Mouse (Mus musculus): Measurements from ENCODE around the gene Manba.

The Manba gene

GRCm38 (mm10) chr3:135581606-135582117, 96.3 kb downstream of the Manba start:
- peak; percentile 73 for DNase-seq (ENCODE audit: low spot score)

- no peak for DNase-seq (ENCODE audit: low spot score)
Measured at GRCm38 (mm10) chr3:135582246-135582645, 96.8 kb downstream of the Manba start.

DNA sequence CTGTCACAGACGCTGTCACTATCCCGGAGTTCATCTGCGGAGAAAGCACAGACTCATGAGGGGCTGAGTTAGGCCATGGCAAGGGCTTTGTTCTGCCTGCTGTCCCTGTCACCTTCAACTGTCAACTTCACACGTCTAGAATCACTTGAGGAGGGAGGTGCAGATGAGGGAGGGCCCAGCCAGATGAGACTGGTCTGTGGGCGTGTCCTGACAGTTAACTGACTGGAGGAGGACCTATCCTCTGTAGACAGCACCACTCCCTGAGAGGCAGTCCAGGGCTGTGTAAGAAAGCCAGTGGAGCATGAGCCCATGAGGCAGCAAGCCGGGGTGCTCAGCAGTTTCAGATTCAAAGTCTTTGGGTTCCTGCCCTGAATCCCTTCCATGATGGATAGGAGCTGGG, 100.1 kb downstream of the Manba start:
- no peak for DNase-seq (ENCODE audit: low spot score)

GRCm38 (mm10) chr3:135586060-135586459, 100.6 kb downstream of the Manba start:
- DNase-seq (ENCODE audit: low spot score): no peak

- no peak for DNase-seq (ENCODE audit: low spot score)
Measured at GRCm38 (mm10) chr3:135586471-135586880, 101.1 kb downstream of the Manba start.

- no peak for DNase-seq (ENCODE audit: low spot score)
Measured at GRCm38 (mm10) chr3:135590471-135590870, 105.1 kb downstream of the Manba start.

GRCm38 (mm10) chr3:135591376-135591775, 106.0 kb downstream of the Manba start:
- DNase-seq (ENCODE audit: low spot score): no peak

GRCm38 (mm10) chr3:135592011-135592410, 106.6 kb downstream of the Manba start:
- DNase-seq (ENCODE audit: low spot score): no peak

DNA sequence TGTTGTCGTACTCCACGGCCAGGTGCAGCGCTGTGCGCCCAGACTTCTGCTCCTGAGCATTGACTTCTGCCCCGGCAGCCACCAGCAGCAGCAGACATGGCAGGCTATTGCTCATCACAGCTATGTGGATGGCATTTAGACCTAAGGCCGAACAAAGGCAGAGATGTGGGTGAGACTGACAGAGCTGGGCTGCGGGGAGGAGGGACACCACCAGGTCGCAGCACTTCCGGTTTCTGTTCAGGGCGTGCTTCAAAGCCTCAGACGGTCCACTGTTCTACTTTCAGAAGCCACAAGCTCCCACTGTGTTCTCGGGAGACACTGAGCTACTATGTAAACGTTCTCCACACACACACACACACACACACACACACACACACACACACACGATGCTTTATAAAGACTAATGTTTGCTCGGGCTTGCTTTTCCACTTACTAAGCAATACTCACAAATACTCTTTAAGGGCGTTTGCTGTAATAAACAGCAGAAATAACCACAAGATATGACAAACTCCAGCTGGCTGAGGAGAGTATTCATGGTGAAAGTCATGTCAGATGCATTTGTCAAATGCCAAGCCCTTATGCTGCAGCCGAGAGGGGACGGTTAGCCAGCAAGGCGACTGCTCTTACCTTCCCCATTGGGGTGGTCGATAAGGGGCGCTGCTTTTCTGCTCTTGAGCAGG, 109.0 kb downstream of the Manba start:
- DNase-seq (ENCODE audit: low spot score): no peak

DNA sequence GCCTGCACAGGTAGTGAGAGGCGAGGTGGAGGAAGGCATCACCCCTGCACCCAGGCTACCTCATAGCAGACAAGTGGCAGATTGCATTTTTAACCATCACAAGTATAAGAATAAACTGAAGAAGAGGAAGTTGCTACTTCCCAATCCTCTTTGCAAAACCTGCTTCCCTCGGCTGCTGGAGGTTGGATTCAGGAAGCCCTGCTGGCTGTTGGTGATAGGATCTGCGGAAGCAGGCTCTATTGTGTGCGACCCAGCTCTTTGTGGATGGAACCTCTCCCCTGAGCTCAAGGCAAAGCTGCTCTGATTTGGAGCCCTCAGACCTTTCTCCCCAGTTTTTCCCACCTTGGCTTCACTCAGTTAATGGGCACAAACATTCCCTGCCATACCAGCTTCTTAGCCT, 111.6 kb downstream of the Manba start:
- no peak for DNase-seq (ENCODE audit: low spot score)

DNA sequence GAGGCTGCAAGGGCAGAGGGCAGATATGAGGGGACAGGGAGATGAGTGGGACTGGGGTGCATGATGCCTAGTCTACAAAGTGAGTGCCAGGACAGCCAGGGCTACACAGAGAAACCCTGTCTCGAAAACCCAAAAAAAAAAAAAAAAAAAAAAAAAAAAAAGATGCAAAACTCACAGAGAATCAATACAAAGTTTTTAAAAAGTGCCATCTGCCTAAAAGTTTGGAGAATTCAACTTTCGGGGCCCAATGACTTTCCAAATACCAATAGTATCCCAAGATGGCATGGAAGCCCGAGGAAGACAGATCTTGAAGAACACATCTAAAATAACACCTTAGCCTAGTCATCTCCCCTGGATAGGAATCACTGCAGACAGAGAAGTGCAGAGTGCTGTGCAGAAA, 112.9 kb downstream of the Manba start:
- DNase-seq (ENCODE audit: low spot score): no peak

- no peak for DNase-seq (ENCODE audit: low spot score)
Measured at GRCm38 (mm10) chr3:135602731-135603130, 117.3 kb downstream of the Manba start.

- no peak for DNase-seq (ENCODE audit: low spot score)
Measured at GRCm38 (mm10) chr3:135604626-135605417, 119.4 kb downstream of the Manba start.

DNA sequence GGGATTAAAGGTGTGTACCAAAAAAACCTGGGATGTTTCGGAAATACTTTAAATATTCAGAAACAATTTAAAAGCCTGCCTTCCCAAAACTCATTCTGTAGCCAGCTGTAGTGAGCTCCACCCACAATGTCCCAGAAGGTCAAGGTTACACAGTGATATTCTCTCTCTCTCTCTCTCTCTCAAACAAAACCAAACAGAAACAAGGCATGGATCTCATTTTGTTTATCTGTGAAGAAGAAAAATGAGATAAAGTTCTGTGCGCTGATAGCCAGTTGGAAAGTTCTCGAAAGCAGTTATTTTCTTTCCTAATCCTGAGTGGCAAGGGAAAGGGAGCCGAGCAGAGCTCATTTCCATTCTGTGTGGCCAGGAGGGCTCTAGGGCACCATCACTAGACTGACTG, 120.1 kb downstream of the Manba start:
- DNase-seq (ENCODE audit: low spot score): no peak

DNA sequence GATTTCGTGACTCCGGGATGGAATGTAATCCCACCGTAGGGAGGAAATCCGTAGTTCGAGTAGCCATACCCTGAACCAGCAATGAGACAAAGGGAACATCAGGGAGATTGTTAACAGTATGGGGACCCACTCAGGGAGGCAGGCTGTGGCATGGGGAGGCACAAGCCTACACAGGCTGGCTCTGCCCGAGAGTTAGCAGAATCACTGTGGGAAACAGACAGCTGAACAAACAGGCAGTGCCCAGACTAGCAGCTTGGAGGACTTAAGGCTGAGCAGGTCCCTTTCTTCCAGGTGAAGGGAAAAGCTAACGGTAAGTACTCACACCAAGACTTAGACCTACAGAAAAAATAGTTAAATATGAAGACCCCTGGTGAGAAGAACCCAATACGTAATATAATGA, 121.2 kb downstream of the Manba start:
- no peak for DNase-seq (ENCODE audit: low spot score)

DNA sequence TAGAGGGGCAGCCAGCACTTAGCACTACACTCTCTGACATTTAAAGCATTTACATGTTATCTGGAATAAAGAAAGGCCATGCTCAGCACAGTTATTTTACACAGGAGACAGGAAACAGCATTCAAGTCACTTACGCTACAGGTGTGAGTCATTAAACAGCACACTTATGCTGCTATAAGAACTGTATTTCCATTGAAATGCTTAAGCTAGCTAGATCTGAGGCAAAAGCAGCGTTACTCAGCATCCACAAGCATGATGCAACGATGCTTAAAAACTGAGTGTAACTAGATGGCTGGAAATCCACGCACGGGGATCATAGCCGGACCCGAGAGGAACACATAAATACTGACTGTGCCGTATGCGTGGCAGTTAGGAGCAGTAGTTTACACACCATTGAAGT, 121.6 kb downstream of the Manba start:
- no peak for DNase-seq (ENCODE audit: low spot score)

- DNase-seq (ENCODE audit: low spot score): no peak
Measured at GRCm38 (mm10) chr3:135607660-135608473, 122.5 kb downstream of the Manba start.

DNA sequence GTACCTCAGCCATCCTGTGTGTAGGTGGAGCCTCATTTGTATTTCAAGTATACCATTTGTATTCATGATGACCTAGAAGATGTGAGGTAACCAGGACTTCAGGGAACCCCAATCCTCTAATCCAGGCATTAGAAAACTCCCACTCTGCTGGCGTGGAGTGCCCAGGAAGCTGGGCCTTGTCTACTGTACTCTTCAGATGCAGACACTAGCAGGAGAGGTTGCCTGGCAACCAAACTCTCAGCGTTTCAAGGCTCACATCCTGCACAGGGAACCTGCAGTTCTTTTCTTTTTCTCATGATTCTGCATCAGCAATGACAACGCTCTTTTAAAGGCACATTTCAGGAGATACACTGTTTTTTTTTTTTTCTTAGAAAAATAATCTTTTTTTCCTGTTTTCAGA, 124.8 kb downstream of the Manba start:
- no peak for DNase-seq (ENCODE audit: low spot score)

GRCm38 (mm10) chr3:135614376-135614775, 129.0 kb downstream of the Manba start:
- DNase-seq (ENCODE audit: low spot score): no peak

DNA sequence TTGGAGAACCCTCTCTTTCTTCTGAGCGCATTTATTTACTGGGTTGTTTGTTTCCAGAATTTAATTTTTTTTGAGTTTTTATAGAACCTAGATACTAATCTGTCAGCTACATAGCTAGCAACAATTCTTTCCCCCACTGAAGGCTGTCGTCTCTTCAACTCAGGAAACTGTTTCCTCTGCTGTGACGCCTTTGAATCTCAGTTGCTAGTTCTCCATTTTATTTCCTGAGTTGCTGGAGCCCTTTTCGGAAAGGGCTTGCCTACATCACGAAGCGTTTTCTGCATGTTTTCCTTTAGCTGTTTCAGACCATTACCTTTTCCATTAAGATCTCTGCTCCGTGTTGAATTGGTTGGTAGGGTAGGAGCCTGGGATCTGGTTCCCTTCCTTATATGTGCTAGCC, 131.3 kb downstream of the Manba start:
- no peak for DNase-seq (ENCODE audit: low spot score)

Measured in retina, embryonic 14.5 days (tissue).